Mouse (Mus musculus): ENCODE results near the gene Cse1l.
A peak's percentile ranks its signal among the peaks of the same experiment; 100 is the strongest.

The Cse1l gene

GRCm38 (mm10) chr2:166905711-166906522 lies at the start of gene Cse1l:
TSS of gene Cse1l (plus strand) at chr2:166906040.
- peak; percentile 98 for DNase-seq

DNA sequence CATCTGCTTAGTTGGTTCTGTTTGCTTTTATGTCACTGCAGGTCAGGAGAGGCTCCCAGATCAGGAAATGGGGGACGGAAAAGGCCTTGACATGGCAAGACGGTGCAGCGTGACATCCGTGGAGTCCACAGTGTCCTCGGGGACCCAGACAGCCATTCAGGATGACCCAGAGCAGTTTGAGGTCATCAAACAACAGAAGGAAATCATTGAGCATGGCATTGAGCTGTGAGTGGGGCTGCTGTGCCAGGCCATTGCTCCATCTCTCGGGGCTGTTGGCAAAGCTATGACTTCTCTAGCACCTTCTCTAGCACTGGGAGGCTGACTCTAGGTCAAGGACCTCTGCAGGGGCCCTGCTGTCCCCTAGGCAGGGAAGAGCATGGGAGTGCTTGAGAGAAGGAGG lies 49.5 kb upstream of the Cse1l start:
- DNase-seq = no peak

DNA sequence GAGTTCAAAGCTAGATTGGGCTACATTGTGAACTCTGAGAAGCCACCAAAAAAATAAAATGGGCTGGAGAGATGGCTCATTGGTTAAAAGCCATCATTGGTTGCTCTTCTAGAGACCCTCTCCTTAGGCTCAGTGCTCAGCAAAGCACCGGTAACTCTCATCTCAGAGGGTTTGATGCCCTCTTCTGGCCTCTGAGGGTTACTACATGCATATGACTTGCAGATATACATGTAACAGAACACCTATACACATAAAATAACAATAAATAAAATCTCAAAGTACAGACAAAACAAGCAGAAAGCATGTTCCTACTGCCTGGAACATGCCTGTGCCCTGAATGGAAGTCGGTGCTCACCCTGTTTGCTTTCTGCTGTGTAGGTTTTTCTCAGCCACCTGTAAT lies 48.7 kb upstream of the Cse1l start:
- no peak for DNase-seq

DNA sequence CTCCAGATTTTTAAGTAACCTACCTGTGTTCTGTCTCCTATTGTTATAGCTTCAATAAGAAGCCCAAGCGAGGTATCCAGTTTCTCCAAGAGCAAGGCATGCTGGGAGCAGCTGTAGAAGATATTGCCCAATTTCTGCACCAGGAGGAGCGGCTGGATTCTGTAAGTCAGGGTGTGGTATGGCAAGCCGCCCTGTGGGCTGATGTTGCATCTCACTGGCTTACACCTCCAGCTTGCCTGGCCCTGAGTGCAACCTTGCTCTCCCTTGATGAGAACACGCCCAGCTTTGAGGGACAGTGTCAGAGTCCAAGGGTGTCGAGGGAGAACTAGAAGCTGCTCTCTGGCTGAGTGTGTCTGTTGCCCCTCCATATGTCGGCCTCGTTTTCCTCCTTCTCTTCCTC lies 46.6 kb upstream of the Cse1l start:
- no peak for DNase-seq

GRCm38 (mm10) chr2:166862505-166862904 lies 43.3 kb upstream of the Cse1l start:
- DNase-seq = no peak

DNA sequence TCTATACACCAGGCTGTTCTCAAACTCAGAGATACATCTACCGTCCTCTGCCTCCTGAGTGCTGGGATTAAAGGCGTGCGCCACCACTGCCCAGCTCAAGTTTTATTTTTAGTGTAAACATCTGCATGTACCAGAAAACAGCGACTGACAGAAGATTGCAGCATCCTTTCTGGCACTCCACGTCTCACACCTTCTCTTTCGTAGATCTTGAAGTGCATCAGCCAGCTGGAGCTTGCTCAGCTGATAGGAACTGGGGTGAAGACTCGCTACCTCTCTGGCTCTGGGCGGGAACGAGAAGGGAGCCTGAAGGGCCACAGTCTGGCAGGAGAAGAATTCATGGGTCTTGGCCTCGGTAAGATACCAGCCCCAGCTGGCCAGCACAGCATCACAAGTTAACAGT lies 40.4 kb upstream of the Cse1l start:
- DNase-seq = no peak

- no peak for DNase-seq
Measured at GRCm38 (mm10) chr2:166870271-166870865, 35.5 kb upstream of the Cse1l start.

DNA sequence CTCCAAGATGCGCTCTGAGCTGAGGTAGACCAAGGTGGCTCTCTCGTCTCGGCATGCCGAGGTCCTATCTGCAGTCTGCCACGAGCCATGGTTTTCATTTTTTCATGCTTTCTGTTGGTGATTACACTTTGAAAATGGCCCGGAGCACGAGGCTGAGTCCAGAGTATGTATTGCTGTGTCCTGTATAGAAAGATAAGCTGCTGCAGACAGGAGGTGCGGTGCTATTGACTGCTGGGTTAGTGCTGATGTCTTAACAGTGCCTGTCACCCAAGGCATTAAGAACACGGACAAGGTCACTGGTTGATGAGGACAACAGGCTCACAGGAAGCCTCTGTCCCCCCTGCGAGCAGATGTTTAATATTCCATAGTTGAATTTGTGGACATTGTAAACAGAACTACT lies 34.9 kb upstream of the Cse1l start:
- DNase-seq = no peak

- no peak for DNase-seq
Measured at GRCm38 (mm10) chr2:166874675-166875280, 31.1 kb upstream of the Cse1l start.

- no peak for DNase-seq
Measured at GRCm38 (mm10) chr2:166875561-166875960, 30.3 kb upstream of the Cse1l start.

DNA sequence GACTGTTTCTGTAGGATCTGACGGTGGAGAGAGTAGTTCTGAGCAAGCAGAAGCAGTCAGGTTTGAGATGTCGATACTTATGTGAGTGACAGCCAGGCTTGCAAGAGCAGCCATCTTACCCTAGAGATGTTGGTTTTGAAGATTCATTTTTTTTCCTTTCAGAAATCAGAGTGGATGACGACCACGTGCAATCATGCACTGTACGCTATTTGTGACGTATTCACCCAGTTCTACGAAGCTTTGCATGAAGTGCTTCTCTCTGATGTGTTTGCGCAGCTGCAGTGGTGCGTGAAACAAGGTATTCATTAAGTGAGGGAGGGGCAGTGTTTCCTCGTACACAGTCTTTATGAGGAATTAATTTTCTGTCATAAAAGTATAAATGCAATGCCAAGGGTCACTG lies 29.5 kb upstream of the Cse1l start:
- no peak for DNase-seq

- DNase-seq = peak; percentile 55
Measured at GRCm38 (mm10) chr2:166885066-166885465, 20.8 kb upstream of the Cse1l start.

GRCm38 (mm10) chr2:166885619-166886018 lies 20.2 kb upstream of the Cse1l start:
- DNase-seq = no peak

DNA sequence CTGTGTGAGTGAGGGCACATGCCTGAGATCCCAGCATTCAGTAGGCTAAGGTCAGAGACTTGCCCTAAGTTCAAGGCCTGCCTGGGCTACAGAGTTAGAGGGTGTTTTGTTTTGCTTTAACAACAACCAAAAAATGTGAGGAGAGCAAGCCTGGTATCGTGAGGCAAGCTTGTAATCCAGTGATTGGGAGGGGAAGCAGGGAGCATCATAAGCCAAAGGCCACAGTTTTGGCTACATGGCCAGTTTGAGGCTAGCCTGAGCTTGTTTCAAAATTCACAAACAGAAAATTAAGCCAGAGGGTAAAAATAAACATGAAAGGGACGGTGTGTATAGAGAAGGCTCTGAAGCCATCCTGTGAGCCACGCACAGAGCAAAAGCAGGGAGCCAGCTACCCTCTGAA lies 19.6 kb upstream of the Cse1l start:
- DNase-seq = no peak

- DNase-seq = no peak
Measured at GRCm38 (mm10) chr2:166887816-166888215, 18.0 kb upstream of the Cse1l start.

GRCm38 (mm10) chr2:166891366-166891880 lies 14.4 kb upstream of the Cse1l start:
- DNase-seq = no peak

GRCm38 (mm10) chr2:166892158-166892680 lies 13.6 kb upstream of the Cse1l start:
- DNase-seq = no peak

DNA sequence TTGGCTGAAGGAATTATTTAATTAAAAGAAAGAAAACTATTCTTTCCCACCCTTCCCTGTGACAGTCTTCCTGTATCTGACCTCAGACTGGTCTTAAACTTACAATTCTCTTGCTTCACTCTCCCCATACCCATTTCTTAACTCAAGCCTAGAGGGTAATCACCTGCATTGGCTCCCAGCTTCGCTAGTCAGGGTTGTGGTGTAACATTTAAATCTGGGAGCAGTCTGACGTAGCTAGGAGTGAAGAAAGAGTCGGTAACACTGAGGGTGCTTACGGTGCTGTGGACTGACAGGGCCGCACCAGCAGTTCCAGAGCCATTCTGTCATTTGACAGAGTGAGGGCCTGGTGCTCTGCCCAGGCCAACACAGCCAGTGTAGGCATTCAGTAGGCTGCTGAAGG lies 12.8 kb upstream of the Cse1l start:
- no peak for DNase-seq

- DNase-seq = no peak
Measured at GRCm38 (mm10) chr2:166896368-166896767, 9.5 kb upstream of the Cse1l start.

DNA sequence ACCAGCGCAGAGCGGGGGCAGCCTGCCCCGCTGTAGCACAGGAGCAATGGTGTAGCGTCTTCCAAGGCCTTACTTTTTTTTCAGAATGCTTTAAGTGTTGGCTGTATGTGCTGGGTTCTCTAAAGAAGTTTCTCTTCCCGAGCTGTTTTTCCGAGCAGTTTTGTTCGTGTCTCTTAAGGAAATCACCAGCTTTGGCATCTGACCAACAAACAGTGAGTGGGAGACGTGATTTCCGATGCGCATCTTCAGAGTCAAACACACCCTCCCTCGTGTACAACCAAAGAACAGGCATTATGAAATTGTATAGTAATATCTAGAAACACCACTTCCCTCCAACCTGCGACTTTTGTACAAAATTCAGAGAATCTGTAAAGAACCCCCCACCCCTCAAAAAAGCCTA lies 8.9 kb upstream of the Cse1l start:
- no peak for DNase-seq

- no peak for DNase-seq
Measured at GRCm38 (mm10) chr2:166899161-166899560, 6.7 kb upstream of the Cse1l start.

DNA sequence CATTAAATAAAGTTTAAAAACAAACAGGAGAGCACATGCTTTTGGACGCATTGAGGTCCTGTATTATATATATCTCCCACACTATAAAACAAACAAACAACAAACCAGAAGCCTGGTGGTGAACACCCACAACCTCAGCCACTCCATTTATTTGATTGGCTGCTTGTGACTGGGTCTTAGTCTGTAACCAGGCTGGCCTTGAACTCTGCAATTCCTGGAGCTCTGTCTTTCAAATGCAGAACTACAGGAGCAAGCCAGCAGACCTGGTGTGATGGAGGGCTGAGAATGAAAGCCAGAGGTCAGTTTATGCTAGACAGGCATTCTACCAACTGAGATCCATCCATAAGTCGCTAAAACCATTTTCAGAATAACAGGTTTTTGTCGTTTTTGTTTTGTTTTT lies 6.1 kb upstream of the Cse1l start:
- no peak for DNase-seq

- no peak for DNase-seq
Measured at GRCm38 (mm10) chr2:166900792-166901505, 4.9 kb upstream of the Cse1l start.
